Mouse (Mus musculus) myocyte (in vitro differentiated cells): Measurements from ENCODE around the gene Dmrt1.

Experiments used
- CEBPB ChIP-seq: IDR thresholded peaks from 2 replicates; pipeline ENCODE4 v1.6.1; 2011; ENCODE audit warnings: mild to moderate bottlenecking, moderate library complexity; ENCODE audit not compliant: poor library complexity, insufficient read depth, severe bottlenecking
- E2F4 ChIP-seq: IDR thresholded peaks from one replicate; pipeline ENCODE4 v1.6.1; 2011; ENCODE audit warnings: mild to moderate bottlenecking, control low read depth, moderate library complexity; ENCODE audit not compliant: insufficient read depth
- MYOD1 ChIP-seq, 3 experiments: IDR thresholded peaks; one replicate each; pipeline ENCODE4 v1.6.1; 2011; ENCODE audit warnings: control low read depth in 2 of 3, low read depth in 2 of 3, mild to moderate bottlenecking in 2 of 3, moderate library complexity in 1 of 3; ENCODE audit not compliant: insufficient read length in 2 of 3, control insufficient read depth in 1 of 3
- MYOG ChIP-seq, 3 experiments: IDR thresholded peaks; one replicate each; pipeline ENCODE4 v1.6.1; 2011; ENCODE audit warnings: control low read depth in 2 of 3, low read depth in 2 of 3, mild to moderate bottlenecking in 2 of 3; ENCODE audit not compliant: insufficient read length in 2 of 3, control insufficient read depth in 1 of 3, insufficient read depth in 1 of 3
- POLR2A ChIP-seq: IDR thresholded peaks from one replicate; pipeline ENCODE4 v1.6.1; 2011; ENCODE audit warnings: low read depth, mild to moderate bottlenecking, control low read depth, moderate library complexity; ENCODE audit not compliant: insufficient read length
- REST ChIP-seq: IDR thresholded peaks from one replicate; pipeline ENCODE4 v1.6.1; 2011; ENCODE audit warnings: mild to moderate bottlenecking, control low read depth, moderate library complexity; ENCODE audit not compliant: insufficient read depth, insufficient read length
- SRF ChIP-seq: IDR thresholded peaks from one replicate; pipeline ENCODE4 v1.6.1; 2011; ENCODE audit warnings: low read depth; ENCODE audit not compliant: control insufficient read depth, insufficient read length

GRCm38 (mm10) chr19:25652560-25652959 is 147.1 kb downstream of the Dmrt1 start:
- TF ChIP-seq E2F4 (no peak), POLR2A (no peak), CEBPB (no peak), REST (no peak), SRF (no peak), MYOG (IDR thresholded peaks at IDR 0.05; ENCODE audit: control insufficient read depth in 1 of 3, insufficient read depth in 1 of 3, insufficient read length in 2 of 3, low read depth in 2 of 3) (no peak), MYOD1 (IDR thresholded peaks at IDR 0.05; ENCODE audit: control insufficient read depth in 1 of 3, insufficient read length in 2 of 3, low read depth in 2 of 3) (no peak)
